ENCODE assay signal across 9 mouse cellular contexts in genomic region chr2:38711421-38711861, GRCm38 (mm10). TPM values are rescaled to one million over a fixed set of nuclear protein-coding genes. Genes with fewer than 3 reads are reported as not detected.
DNase-seq lines count a peak whose midpoint lies in the region; ATAC-seq and TF ChIP-seq lines count a peak whose summit lies in the region.
"Had no signal": no experiment of that assay in that cellular context is flagged by ENCODE, and none has a peak within 500 bp of the region (broad histone marks: within the 10 kb centered on the region; RNA-seq: fewer than 3 reads in every experiment).

No protein-coding gene starts in this region.

- peak overlapping the region; percentile 47 for H3K4me2 ChIP-seq in hindbrain, postnatal 0 days (ENCODE audit: low read depth, low read length)
- H3K4me2 ChIP-seq in midbrain, embryonic 13.5 days (replicated peaks): peak overlapping the region; percentile 50

- no peak for DNase-seq in heart, embryonic 10.5 days (ENCODE audit: low spot score)
- DNase-seq in heart, postnatal 4 days: no peak
- no peak for DNase-seq in embryonic facial prominence, embryonic 10.5 days (ENCODE audit: low spot score)
- no peak for DNase-seq in hindbrain, postnatal 0 days (ENCODE audit: low spot score)
- DNase-seq in ovary, postnatal 10 days (ENCODE audit: low spot score): no peak
- DNase-seq in urinary bladder, postnatal 10 days (ENCODE audit: low spot score): no peak
- no peak for DNase-seq in testis, postnatal 10 days (ENCODE audit: low spot score)

- H3K4me1 ChIP-seq in heart, embryonic 10.5 days: peaks cover 29% of the 10 kb centered on the region
- peaks cover 30% of the 10 kb centered on the region for H3K4me1 ChIP-seq in embryonic facial prominence, embryonic 10.5 days
- no peaks in the 10 kb centered on the region; the same call in 1 of the 2 replicates for H3K4me1 ChIP-seq in hindbrain, postnatal 0 days (ENCODE audit: insufficient read depth, low read length)
- peaks cover 25% of the 10 kb centered on the region for H3K4me1 ChIP-seq in midbrain, embryonic 13.5 days (replicated peaks)

- H3K4me3 ChIP-seq in heart, embryonic 10.5 days: peak overlapping the region; percentile 53
- H3K4me3 ChIP-seq in embryonic facial prominence, embryonic 10.5 days: peak overlapping the region; percentile 49
- H3K4me3 ChIP-seq in hindbrain, postnatal 0 days (ENCODE audit: low read length): peak overlapping the region; percentile 25
- H3K4me3 ChIP-seq in midbrain, embryonic 13.5 days (replicated peaks): peak overlapping the region; percentile 32

- 0 out of 2 replicates have a peak overlapping the region, but pooled peaks have one; percentile 18 for H3K27ac ChIP-seq in heart, embryonic 10.5 days
- no peak overlapping the region for H3K27ac ChIP-seq in embryonic facial prominence, embryonic 10.5 days (replicated peaks)
- H3K27ac ChIP-seq in hindbrain, postnatal 0 days: no peak overlapping the region
- no peak overlapping the region for H3K27ac ChIP-seq in midbrain, embryonic 13.5 days

- ATAC-seq in hindbrain, postnatal 0 days: no peak
- ATAC-seq in midbrain, embryonic 13.5 days: no peak

- no peaks in the 10 kb centered on the region for H3K36me3 ChIP-seq in heart, embryonic 10.5 days
- H3K36me3 ChIP-seq in embryonic facial prominence, embryonic 10.5 days (replicated peaks): no peaks in the 10 kb centered on the region
- no peaks in the 10 kb centered on the region for H3K36me3 ChIP-seq in hindbrain, postnatal 0 days (ENCODE audit: insufficient read depth, low read length)
- H3K36me3 ChIP-seq in midbrain, embryonic 13.5 days: no peaks in the 10 kb centered on the region

- 2% methylated on average over 40 of the region's 40 CpGs for WGBS in heart, embryonic 10.5 days
- 1% methylated on average over 40 of the region's 40 CpGs for WGBS in embryonic facial prominence, embryonic 10.5 days
- WGBS in hindbrain, postnatal 0 days: under 1% methylated on average over 40 of the region's 40 CpGs
- WGBS in midbrain, embryonic 13.5 days: 1% methylated on average over 40 of the region's 40 CpGs

- no peak overlapping the region for H3K9ac ChIP-seq in hindbrain, postnatal 0 days (replicated peaks; ENCODE audit: low read length)
- H3K9ac ChIP-seq in midbrain, embryonic 13.5 days (replicated peaks): 0 out of 2 replicates have a peak overlapping the region, but pooled peaks have one; percentile 39

- TF ChIP-seq CTCF in hindbrain, postnatal 0 days (IDR thresholded peaks at IDR 0.05; ENCODE audit: low read depth): no peak

- H3K9me3 ChIP-seq in heart, embryonic 10.5 days: no peaks in the 10 kb centered on the region
- no peaks in the 10 kb centered on the region for H3K9me3 ChIP-seq in embryonic facial prominence, embryonic 10.5 days
- H3K9me3 ChIP-seq in hindbrain, postnatal 0 days (ENCODE audit: low read length): no peaks in the 10 kb centered on the region
- no peaks in the 10 kb centered on the region for H3K9me3 ChIP-seq in midbrain, embryonic 13.5 days

- peaks cover 97% of the 10 kb centered on the region for H3K27me3 ChIP-seq in heart, embryonic 10.5 days (ENCODE audit: insufficient read depth, poor library complexity, severe bottlenecking)
- H3K27me3 ChIP-seq in embryonic facial prominence, embryonic 10.5 days (replicated peaks; ENCODE audit: low read depth, poor library complexity, severe bottlenecking): peaks cover 95% of the 10 kb centered on the region
- peaks cover 44% of the 10 kb centered on the region for H3K27me3 ChIP-seq in hindbrain, postnatal 0 days (ENCODE audit: insufficient read depth, low read length)
- peaks cover 91% of the 10 kb centered on the region for H3K27me3 ChIP-seq in midbrain, embryonic 13.5 days

RNA-seq across cellular contexts. Expression of gene Nr5a1, which starts 2.9 kb away (rescaled TPM):
- polyA plus RNA-seq in heart, embryonic 10.5 days (2016; fragmentation: Nextera tagmentation; extraction: Ambion mirVana): not detected in 2 replicates
- under 1 TPM; 0.10 to 0.14 TPM for total RNA-seq in heart, postnatal 4 days (2021)
- 0.34 and 0.97 TPM in 2 replicates for polyA plus RNA-seq in embryonic facial prominence, embryonic 10.5 days (2016; fragmentation: Nextera tagmentation; extraction: Ambion mirVana)
- total RNA-seq in hindbrain, postnatal 0 days (2014; rRNA removed): 0.05 TPM in 1 of 2 replicates, not detected in the other
- polyA plus RNA-seq in hindbrain, postnatal 0 days (2015; fragmentation: Nextera tagmentation; extraction: Ambion mirVana): 0.05 TPM in 1 of 2 replicates, not detected in the other
- 0.77 and 1.3 TPM in 2 replicates for polyA plus RNA-seq in midbrain, embryonic 13.5 days (2015; fragmentation: Nextera tagmentation; extraction: Ambion mirVana)
- total RNA-seq: layer of hippocampus, postnatal 14 days had no signal
